Mouse (Mus musculus) hindbrain, embryonic 14.5 days (tissue): Measurements from ENCODE around the gene Hoxb3. TPM values are rescaled to one million over a fixed set of nuclear protein-coding genes. Genes with fewer than 3 reads are reported as not detected.

Source experiments
- ATAC-seq: fragments of 200-750 bp; cut with Nextera tagmentation; 2 replicates; pipeline ENCODE4 v1.8.0; 2017; ENCODE audit warnings: moderate number of reproducible peaks, mild to moderate bottlenecking, moderate TSS enrichment, moderate library complexity; ENCODE audit not compliant: low FRiP score
- DNase-seq: peaks from one replicate; pipeline ENCODE4 v3.0.0-alpha.2; 2015; ENCODE audit warnings: low spot score
- H3K27ac ChIP-seq: fragments of 300-500 bp; sonication (generic); 2 replicates; pipeline ENCODE4 v1.5.1; 2014; ENCODE audit warnings: mild to moderate bottlenecking, moderate library complexity
- H3K27me3 ChIP-seq: fragments of 300-500 bp; sonication (generic); 2 replicates; pipeline ENCODE4 v1.6.1; 2014; ENCODE audit warnings: mild to moderate bottlenecking, low read length, mixed read lengths; ENCODE audit not compliant: control insufficient read depth, insufficient read depth
- H3K36me3 ChIP-seq: fragments of 300-500 bp; sonication (generic); replicated peaks from 2 replicates; pipeline ENCODE4 v1.6.1; 2014; ENCODE audit not compliant: control insufficient read depth, insufficient read depth
- H3K4me1 ChIP-seq: fragments of 300-500 bp; sonication (generic); replicated peaks from 2 replicates; pipeline ENCODE4 v1.6.1; 2014; ENCODE audit warnings: antibody characterized with exemption, low read length, mixed read lengths; ENCODE audit not compliant: control insufficient read depth, insufficient read depth
- H3K4me2 ChIP-seq: fragments of 300-500 bp; sonication (generic); replicated peaks from 2 replicates; pipeline ENCODE4 v1.6.1; 2014; ENCODE audit warnings: mild to moderate bottlenecking, moderate library complexity
- H3K4me3 ChIP-seq: fragments of 300-500 bp; sonication (generic); replicated peaks from 2 replicates; pipeline ENCODE4 v1.5.1; 2014; ENCODE audit warnings: mild to moderate bottlenecking, low read length
- H3K9ac ChIP-seq: fragments of 300-500 bp; sonication (generic); 2 replicates; pipeline ENCODE4 v1.6.1; 2014
- H3K9me3 ChIP-seq: fragments of 300-500 bp; sonication (generic); 2 replicates; pipeline ENCODE4 v1.6.1; 2016; ENCODE audit warnings: low read length; ENCODE audit not compliant: control insufficient read depth
- WGBS: fragments of 180-500 bp; shearing (Covaris S2); extraction: QIAGEN DNeasy Blood & Tissue Kit; methylation state at CpG from one replicate; pipeline ENCODE4 v1.1.7; 2014; 5-methylcytosine and 5-hydroxymethylcytosine counted together
- polyA plus RNA-seq: library from polyadenylated mRNA; unstranded; fragments of >200 nt; fragmentation: Nextera tagmentation; extraction: Ambion mirVana; gene quantifications from 2 replicates; pipeline ENCODE4 v1.2.1, GENCODE M21; 2014

Hoxb3 gene
- 12.8 and 17.2 TPM in 2 replicates for polyA plus RNA-seq

- Histone ChIP-seq H3K27me3 (peaks cover 96% of the 10 kb centered on the region), H3K9ac (peak within 1 kb of the TSS; percentile 97), H3K4me2 (peak within 1 kb of the TSS; percentile 77), H3K4me1 (no peaks in the 10 kb centered on the region), H3K27ac (peak within 1 kb of the TSS; percentile 99), H3K4me3 (peak within 1 kb of the TSS; percentile 48), H3K36me3 (no peaks in the 10 kb centered on the region), H3K9me3 (no peaks in the 10 kb centered on the region)
- 3% methylated on average over 10 of the region's 10 CpGs for WGBS
- no peak for ATAC-seq
- no peak for DNase-seq
Observed at GRCm38 (mm10) chr11:96323154-96323553, at the start of gene Hoxb3. Hoxb3 (plus strand) TSS chr11:96323326.

DNA sequence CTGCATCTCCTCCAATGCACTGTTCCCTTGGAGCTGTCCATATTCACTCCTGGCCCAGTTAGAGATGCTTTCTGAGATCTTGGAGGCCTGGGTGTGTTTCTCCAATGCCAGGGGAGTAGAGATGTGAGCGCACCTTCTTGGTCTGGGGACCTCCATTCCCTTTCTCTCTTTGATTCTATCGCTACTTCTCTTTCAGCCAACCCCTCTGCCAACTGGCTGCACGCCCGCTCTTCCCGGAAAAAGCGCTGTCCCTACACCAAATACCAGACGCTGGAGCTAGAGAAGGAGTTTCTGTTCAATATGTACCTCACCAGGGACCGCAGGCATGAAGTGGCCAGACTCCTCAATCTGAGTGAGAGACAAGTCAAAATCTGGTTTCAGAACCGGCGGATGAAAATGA is 48.7 kb upstream of the Hoxb3 start:
- Histone ChIP-seq H3K4me2 (no peak overlapping the region), H3K27ac (no peak overlapping the region), H3K4me3 (no peak overlapping the region), H3K36me3 (no peaks in the 10 kb centered on the region), H3K9ac (no peak overlapping the region), H3K9me3 (no peaks in the 10 kb centered on the region), H3K4me1 (no peaks in the 10 kb centered on the region), H3K27me3 (peaks cover 99% of the 10 kb centered on the region)
- WGBS: 6% methylated on average over 10 of the region's 10 CpGs
- DNase-seq: no peak
- no peak for ATAC-seq

DNA sequence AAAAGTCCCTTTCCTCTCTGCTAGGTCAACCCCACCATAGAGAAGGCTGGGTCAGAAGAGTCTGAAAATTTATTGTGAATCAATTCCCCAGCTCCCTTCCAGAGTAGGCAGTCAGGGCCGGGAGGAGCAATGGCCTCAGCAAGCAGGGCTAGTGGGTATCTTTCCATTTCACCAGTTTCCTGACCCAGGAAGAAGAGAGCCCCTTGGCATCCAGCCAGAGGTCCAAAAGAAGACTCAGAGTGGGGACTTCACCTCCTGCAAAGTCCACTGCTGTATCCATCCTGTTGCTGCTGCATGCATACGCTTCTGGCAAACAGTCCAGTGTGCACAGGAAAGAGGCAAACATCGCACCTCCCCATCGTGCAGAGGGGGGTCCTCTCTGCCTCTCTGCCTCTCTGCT is 47.2 kb upstream of the Hoxb3 start:
- Histone ChIP-seq H3K27ac (no peak overlapping the region), H3K4me1 (no peaks in the 10 kb centered on the region), H3K4me2 (no peak overlapping the region), H3K36me3 (no peaks in the 10 kb centered on the region), H3K27me3 (peaks cover 99% of the 10 kb centered on the region), H3K9ac (no peak overlapping the region), H3K4me3 (no peak overlapping the region), H3K9me3 (no peaks in the 10 kb centered on the region)
- DNase-seq (no peak), ATAC-seq (no peak)
- WGBS: 7% methylated on average over 4 of the region's 4 CpGs

DNA sequence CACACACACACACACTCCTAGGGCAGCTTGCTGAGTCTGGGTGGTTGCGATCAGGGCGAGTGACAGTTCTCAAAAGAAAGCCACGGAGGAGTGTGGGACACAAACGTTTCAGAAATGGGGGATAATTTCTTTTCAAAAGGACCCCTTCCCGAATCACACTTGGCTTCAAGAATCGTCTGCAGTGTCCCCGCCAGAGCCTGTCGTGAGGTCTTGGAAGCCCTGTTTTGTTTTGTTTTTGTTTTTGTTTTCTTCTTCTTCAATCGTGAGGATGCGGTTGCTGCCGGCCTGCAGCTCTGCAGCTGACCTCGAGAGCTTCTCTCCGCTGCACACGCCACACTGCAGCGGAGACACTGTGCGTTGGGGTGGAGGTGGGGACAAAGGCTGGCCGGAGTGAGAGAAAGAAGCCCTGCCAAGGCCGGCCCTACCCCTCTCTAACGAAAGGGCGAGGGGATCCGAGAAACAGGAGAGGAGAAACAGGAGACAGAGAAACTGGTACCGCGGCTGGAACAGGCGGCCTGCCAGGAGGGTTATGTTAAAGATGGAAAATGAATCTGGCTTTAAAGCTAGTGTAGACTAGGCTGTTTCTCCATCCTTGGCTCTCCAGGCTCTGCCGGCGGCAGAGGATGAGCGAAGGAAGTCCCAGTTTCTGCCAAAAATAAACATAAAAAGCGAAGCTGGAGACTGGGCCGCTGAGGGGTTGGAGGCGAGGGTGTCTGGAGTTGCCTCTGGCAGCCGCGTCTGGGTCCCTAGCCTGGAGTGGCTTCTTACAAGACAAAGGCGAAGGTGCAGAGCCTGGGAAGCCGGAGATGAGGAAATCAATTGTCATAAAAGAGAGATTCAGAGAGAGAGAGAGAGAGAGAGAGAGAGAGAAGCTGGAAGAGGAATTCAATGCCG is 45.7 kb upstream of the Hoxb3 start:
- no peak for ATAC-seq

GRCm38 (mm10) chr11:96278324-96278723 is 44.8 kb upstream of the Hoxb3 start:
- ATAC-seq (no peak), DNase-seq (no peak)
- Histone ChIP-seq H3K4me3 (no peak overlapping the region), H3K27me3 (peaks cover 89% of the 10 kb centered on the region), H3K27ac (peak overlapping the region; percentile 47; the same call in 1 of the 2 replicates), H3K9ac (peak overlapping the region; percentile 33; the same call in 1 of the 2 replicates), H3K4me2 (no peak overlapping the region), H3K4me1 (no peaks in the 10 kb centered on the region), H3K9me3 (no peaks in the 10 kb centered on the region), H3K36me3 (no peaks in the 10 kb centered on the region)
- WGBS: 24% methylated on average over 14 of the region's 14 CpGs

More for the DNA sequence above, 45.7 kb upstream of the Hoxb3 start:
- Histone ChIP-seq H3K4me1 (no peaks in the 10 kb centered on the region), H3K27ac (peak overlapping the region; percentile 47), H3K36me3 (no peaks in the 10 kb centered on the region), H3K27me3 (peaks cover 92% of the 10 kb centered on the region), H3K4me2 (peak overlapping the region; percentile 32), H3K9ac (peak overlapping the region; percentile 33), H3K9me3 (no peaks in the 10 kb centered on the region), H3K4me3 (no peak overlapping the region)
- no peak for DNase-seq
- WGBS: 3% methylated on average over 35 of the region's 35 CpGs

DNA sequence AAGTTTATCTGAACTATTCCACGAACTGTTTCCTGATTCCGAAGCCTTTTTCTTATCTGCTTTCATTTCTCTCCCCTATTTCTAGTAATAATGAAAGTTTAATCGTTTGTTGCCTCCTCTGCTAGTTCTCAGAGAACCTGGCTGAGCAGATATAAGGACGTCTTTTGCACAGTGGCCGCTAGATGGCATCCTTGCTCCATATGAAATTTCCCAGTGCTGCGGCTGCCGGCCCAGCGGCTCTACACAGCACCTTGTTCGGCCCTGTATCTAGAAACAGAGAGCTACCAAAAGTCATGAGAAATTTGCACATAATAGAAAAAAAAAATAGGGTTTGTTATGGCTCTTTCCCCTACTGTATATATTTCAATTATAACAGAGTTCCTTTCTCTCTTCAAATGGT is 44.4 kb upstream of the Hoxb3 start:
- Histone ChIP-seq H3K9me3 (no peaks in the 10 kb centered on the region), H3K4me2 (peak overlapping the region; percentile 24; the same call in 1 of the 2 replicates), H3K9ac (no peak overlapping the region), H3K27me3 (peaks cover 89% of the 10 kb centered on the region), H3K36me3 (no peaks in the 10 kb centered on the region), H3K4me3 (no peak overlapping the region), H3K27ac (0 out of 2 replicates have a peak overlapping the region, but pooled peaks have one; percentile 47), H3K4me1 (no peaks in the 10 kb centered on the region)
- ATAC-seq (peak; percentile 68; the same call in 1 of the 2 replicates), DNase-seq (peak; percentile 90)
- WGBS: under 1% methylated on average over 9 of the region's 9 CpGs

DNA sequence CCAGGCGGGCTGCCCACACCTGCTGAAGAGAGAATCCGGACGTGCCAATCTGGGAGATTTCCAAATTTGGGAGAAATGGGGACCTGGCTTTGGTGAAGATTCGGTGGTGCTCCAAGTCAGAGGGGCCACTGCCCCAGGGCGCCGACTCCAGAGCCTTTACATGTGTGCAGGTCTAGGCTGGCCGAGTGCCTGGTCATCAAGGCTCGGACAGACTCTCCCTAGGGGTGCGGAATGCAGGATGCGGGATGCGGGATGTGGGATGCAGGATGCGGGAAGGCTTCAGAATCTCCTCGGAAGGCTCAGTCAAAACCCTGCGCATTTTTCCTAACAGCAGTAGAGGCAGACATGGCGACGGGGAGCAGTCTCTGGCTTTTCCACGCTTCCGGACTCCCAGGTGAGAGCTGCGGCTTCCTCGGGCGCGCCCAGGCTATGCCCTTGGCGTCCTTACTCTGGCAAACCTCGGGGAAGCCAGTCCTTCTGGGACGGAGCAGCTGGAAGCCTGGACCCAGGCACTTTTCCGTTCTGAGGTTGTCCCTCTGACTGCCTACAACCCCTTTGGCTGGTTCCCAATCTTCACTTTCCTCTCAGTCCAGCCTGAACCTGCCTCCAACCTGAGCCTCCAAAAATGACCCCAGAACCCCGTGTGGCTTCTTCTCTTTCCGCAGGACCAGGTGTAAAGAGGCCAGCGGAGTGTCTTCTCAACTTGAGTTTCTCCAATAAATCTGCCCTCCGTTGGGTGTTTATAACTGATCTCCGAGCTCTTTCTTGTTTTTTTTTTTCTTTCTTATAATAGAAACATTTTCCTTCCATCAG is 43.5 kb upstream of the Hoxb3 start:
- Histone ChIP-seq H3K27ac (peak overlapping the region; percentile 14), H3K4me3 (peak overlapping the region; percentile 4; the same call in 1 of the 2 replicates), H3K27me3 (peaks cover 89% of the 10 kb centered on the region), H3K9me3 (no peaks in the 10 kb centered on the region), H3K4me2 (peak overlapping the region; percentile 24), H3K4me1 (no peaks in the 10 kb centered on the region), H3K36me3 (no peaks in the 10 kb centered on the region), H3K9ac (peak overlapping the region; percentile 12; the same call in 1 of the 2 replicates)
- ATAC-seq: no peak
- DNase-seq: no peak
- 3% methylated on average over 31 of the region's 31 CpGs for WGBS

DNA sequence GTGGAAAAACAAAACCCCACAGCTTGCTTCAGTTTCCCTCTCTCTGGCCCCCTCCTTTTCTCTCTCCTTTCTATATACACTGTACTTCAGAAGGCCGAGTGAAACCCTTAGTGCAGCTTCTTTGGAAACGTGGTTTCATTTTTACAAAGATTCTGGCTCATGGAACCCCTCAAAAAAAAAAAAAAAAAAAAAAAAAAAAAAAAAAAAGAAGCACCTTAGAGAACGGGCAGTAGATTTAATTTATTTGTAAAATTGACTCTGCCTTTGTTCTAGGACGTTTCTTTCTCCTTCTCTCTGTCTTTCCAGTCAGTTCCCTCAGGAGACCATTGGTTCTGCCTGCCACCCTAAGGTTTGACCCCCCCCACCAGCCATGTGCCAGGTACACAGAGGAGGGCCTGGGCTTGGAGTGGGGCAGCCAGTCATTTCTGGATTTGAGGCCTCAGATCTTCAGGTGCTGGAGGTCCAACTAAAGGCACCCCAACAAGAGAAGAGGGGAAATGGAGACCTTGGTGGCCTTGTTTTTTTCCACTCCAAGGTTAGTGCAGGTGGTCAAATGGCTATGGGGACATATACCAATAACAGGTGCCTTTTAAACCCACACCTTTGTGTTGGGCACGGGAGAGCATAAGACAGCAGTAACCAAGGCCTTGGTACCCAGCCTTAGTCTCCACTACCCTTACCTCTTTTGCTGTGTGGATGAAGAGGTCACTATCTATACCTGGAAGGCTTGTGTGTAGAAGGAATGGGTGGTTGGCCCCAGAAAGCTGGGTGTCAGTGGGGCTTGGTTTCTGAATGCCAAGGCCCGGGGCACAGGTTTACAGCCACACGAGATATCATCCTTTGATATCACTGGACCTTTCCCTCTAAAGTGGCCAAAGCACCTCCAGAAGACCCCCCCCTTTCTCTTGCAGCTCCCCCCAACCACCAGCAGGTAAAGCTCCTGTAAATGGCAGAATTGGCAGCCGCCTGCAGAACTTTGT is 42.4 kb upstream of the Hoxb3 start:
- Histone ChIP-seq H3K36me3 (no peaks in the 10 kb centered on the region), H3K4me2 (peak overlapping the region; percentile 37), H3K27me3 (peaks cover 89% of the 10 kb centered on the region), H3K9me3 (no peaks in the 10 kb centered on the region), H3K27ac (peak overlapping the region; percentile 4; the same call in 1 of the 2 replicates), H3K9ac (0 out of 2 replicates have a peak overlapping the region, but pooled peaks have one; percentile 12), H3K4me3 (peak overlapping the region; percentile 39; the same call in 1 of the 2 replicates), H3K4me1 (no peaks in the 10 kb centered on the region)
- WGBS: 8% methylated on average over 8 of the region's 8 CpGs
- DNase-seq (no peak), ATAC-seq (no peak)
